Mouse (Mus musculus) adrenal gland, postnatal 10 days (tissue): ENCODE measurements at regions not wholly inside any gene's neighbourhood (a gene's known extent, or its start where the extent isn't known, plus 50 kb on each side); places are given as distances from the start of the nearest gene placed in this dataset.

ENCODE experiments used
- DNase-seq: peaks from one replicate; pipeline ENCODE4 v3.0.0; 2021; ENCODE audit warnings: mixed read lengths

GRCm38 (mm10) chr11:56716953-56717352 is 294.2 kb upstream of the Gria1 start:
- DNase-seq, result no peak

GRCm38 (mm10) chr11:56725141-56725540 is 286.0 kb upstream of the Gria1 start:
- DNase-seq, result no peak

GRCm38 (mm10) chr11:56726161-56726560 is 285.0 kb upstream of the Gria1 start:
- no peak for DNase-seq

GRCm38 (mm10) chr11:56727556-56727955 is 283.6 kb upstream of the Gria1 start:
- no peak for DNase-seq

- DNase-seq, result no peak
Measured at GRCm38 (mm10) chr11:56728204-56729002, 282.8 kb upstream of the Gria1 start.

- DNase-seq, result no peak
Measured at GRCm38 (mm10) chr11:56741857-56742256, 269.3 kb upstream of the Gria1 start.

- no peak for DNase-seq
Measured at GRCm38 (mm10) chr11:56750032-56750431, 261.2 kb upstream of the Gria1 start.

- DNase-seq, result no peak
Measured at GRCm38 (mm10) chr11:56750639-56751038, 260.5 kb upstream of the Gria1 start.

- no peak for DNase-seq
Measured at GRCm38 (mm10) chr11:56751918-56752317, 259.3 kb upstream of the Gria1 start.

GRCm38 (mm10) chr11:56753699-56754098 is 257.5 kb upstream of the Gria1 start:
- DNase-seq, result no peak

- DNase-seq, result no peak
Measured at GRCm38 (mm10) chr11:56760474-56760873, 250.7 kb upstream of the Gria1 start.

GRCm38 (mm10) chr11:56762467-56763120 is 248.6 kb upstream of the Gria1 start:
- DNase-seq, result no peak

- no peak for DNase-seq
Measured at GRCm38 (mm10) chr11:56767424-56767823, 243.8 kb upstream of the Gria1 start.

GRCm38 (mm10) chr11:56786351-56786750 is 224.8 kb upstream of the Gria1 start:
- DNase-seq, result no peak

- no peak for DNase-seq
Measured at GRCm38 (mm10) chr11:56792691-56793090, 218.5 kb upstream of the Gria1 start.

GRCm38 (mm10) chr11:56807314-56807713 is 203.9 kb upstream of the Gria1 start:
- DNase-seq, result no peak

GRCm38 (mm10) chr11:56810141-56810540 is 201.0 kb upstream of the Gria1 start:
- DNase-seq, result no peak

GRCm38 (mm10) chr11:56812121-56812520 is 199.1 kb upstream of the Gria1 start:
- peak; percentile 21 for DNase-seq

GRCm38 (mm10) chr11:56823471-56823870 is 187.7 kb upstream of the Gria1 start:
- DNase-seq, result no peak

- DNase-seq, result no peak
Measured at GRCm38 (mm10) chr11:56827499-56827898, 183.7 kb upstream of the Gria1 start.

GRCm38 (mm10) chr11:56862649-56863048 is 148.5 kb upstream of the Gria1 start:
- peak; percentile 53 for DNase-seq

GRCm38 (mm10) chr11:56871640-56872039 is 139.5 kb upstream of the Gria1 start:
- no peak for DNase-seq

- DNase-seq, result no peak
Measured at GRCm38 (mm10) chr11:56898548-56898951, 112.6 kb upstream of the Gria1 start.

- no peak for DNase-seq
Measured at GRCm38 (mm10) chr11:56901201-56901600, 110.0 kb upstream of the Gria1 start.
